Mouse (Mus musculus) embryo, embryonic 9.5 days (tissue): ENCODE data around the gene Cbfa2t2.
"Not testable (repeated sequence)": the region's sequence is repeated elsewhere in the genome, so short reads cannot be mapped to it uniquely, and the experiment has no call there.

Experiments
- DNase-seq: peaks from one replicate; pipeline ENCODE4 v3.0.0-alpha.2; 2017; ENCODE audit errors: extremely low spot score

The Cbfa2t2 gene

GRCm38 (mm10) chr2:154467139-154467538 lies 30.9 kb downstream of the Cbfa2t2 start:
- DNase-seq, result no peak

- DNase-seq, result no peak
These were observed 38.2 kb downstream of the Cbfa2t2 start for GRCm38 (mm10) chr2:154474251-154475061.

- DNase-seq, result no peak
These were observed 38.7 kb downstream of the Cbfa2t2 start for GRCm38 (mm10) chr2:154475062-154475349.

GRCm38 (mm10) chr2:154475861-154476260 lies 39.6 kb downstream of the Cbfa2t2 start:
- DNase-seq, result no peak

GRCm38 (mm10) chr2:154477028-154477427 lies 40.7 kb downstream of the Cbfa2t2 start:
- DNase-seq, result no peak

- DNase-seq, result no peak
These were observed 55.5 kb downstream of the Cbfa2t2 start for GRCm38 (mm10) chr2:154491788-154492187.

GRCm38 (mm10) chr2:154493559-154493958 lies 57.3 kb downstream of the Cbfa2t2 start:
- DNase-seq, result not testable (repeated sequence)

GRCm38 (mm10) chr2:154495021-154495420 lies 58.7 kb downstream of the Cbfa2t2 start:
- no peak for DNase-seq

GRCm38 (mm10) chr2:154498571-154498970 lies 62.3 kb downstream of the Cbfa2t2 start:
- DNase-seq, result no peak

GRCm38 (mm10) chr2:154499717-154500247 lies 63.5 kb downstream of the Cbfa2t2 start:
- DNase-seq, result no peak

- no peak for DNase-seq
These were observed 64.5 kb downstream of the Cbfa2t2 start for GRCm38 (mm10) chr2:154500758-154501157.

- no peak for DNase-seq
These were observed 70.8 kb downstream of the Cbfa2t2 start for GRCm38 (mm10) chr2:154507076-154507475.

GRCm38 (mm10) chr2:154507566-154508283 lies 71.4 kb downstream of the Cbfa2t2 start:
- no peak for DNase-seq

- DNase-seq, result no peak
These were observed 72.2 kb downstream of the Cbfa2t2 start for GRCm38 (mm10) chr2:154508450-154508849.

GRCm38 (mm10) chr2:154510141-154510540 lies 73.9 kb downstream of the Cbfa2t2 start:
- DNase-seq, result no peak

GRCm38 (mm10) chr2:154516944-154517343 lies 80.7 kb downstream of the Cbfa2t2 start:
- DNase-seq, result no peak

GRCm38 (mm10) chr2:154517424-154517823 lies 81.1 kb downstream of the Cbfa2t2 start:
- DNase-seq, result no peak

- no peak for DNase-seq
These were observed 85.2 kb downstream of the Cbfa2t2 start for GRCm38 (mm10) chr2:154521449-154521848.

GRCm38 (mm10) chr2:154522334-154522733 lies 86.1 kb downstream of the Cbfa2t2 start:
- DNase-seq, result no peak

- no peak for DNase-seq
These were observed 89.0 kb downstream of the Cbfa2t2 start for GRCm38 (mm10) chr2:154525285-154525684.

GRCm38 (mm10) chr2:154526531-154526930 lies 90.2 kb downstream of the Cbfa2t2 start:
- DNase-seq, result no peak

- DNase-seq, result no peak
These were observed 96.6 kb downstream of the Cbfa2t2 start for GRCm38 (mm10) chr2:154532888-154533287.

- no peak for DNase-seq
These were observed 98.5 kb downstream of the Cbfa2t2 start for GRCm38 (mm10) chr2:154534704-154535270.
